Mouse (Mus musculus): ENCODE measurements around the gene Clec4e. TPM values are rescaled to one million over a fixed set of nuclear protein-coding genes. Genes with fewer than 3 reads are reported as not detected.
"Not testable (repeated sequence)": the region's sequence is repeated elsewhere in the genome, so short reads cannot be mapped to it uniquely, and the experiment has no call there.

Clec4e gene
- not detected in 2 replicates for polyA plus RNA-seq (2015; fragmentation: Nextera tagmentation; extraction: Ambion mirVana)

- no peaks in the 10 kb centered on the region for H3K36me3 ChIP-seq (ENCODE audit: control insufficient read depth, insufficient read depth)
- no peak for ATAC-seq
- no peak within 1 kb of the TSS for H3K4me2 ChIP-seq (replicated peaks; ENCODE audit: low read depth)
- H3K27me3 ChIP-seq (replicated peaks; ENCODE audit: control insufficient read depth, insufficient read depth, low read length) = no peaks in the 10 kb centered on the region
- no peak for TF ChIP-seq CTCF (IDR thresholded peaks at IDR 0.05; ENCODE audit: low read depth)
- WGBS = 75% methylated on average over 4 of the region's 4 CpGs
- H3K9me3 ChIP-seq (ENCODE audit: control insufficient read depth) = no peaks in the 10 kb centered on the region
- no peak within 1 kb of the TSS for H3K9ac ChIP-seq (ENCODE audit: low read depth, low read length)
- no peak within 1 kb of the TSS for H3K4me3 ChIP-seq (ENCODE audit: low read depth, low read length)
- no peak within 1 kb of the TSS for H3K27ac ChIP-seq (ENCODE audit: low read depth, low read length)
- no peaks in the 10 kb centered on the region for H3K4me1 ChIP-seq (replicated peaks; ENCODE audit: control insufficient read depth, insufficient read depth, low read length)
Observed at GRCm38 (mm10) chr6:123289753-123290152, at the start of gene Clec4e. Clec4e (minus strand) TSS chr6:123289870.

- H3K27ac ChIP-seq (ENCODE audit: low read depth, low read length) = no peak overlapping the region
- no peak for ATAC-seq
- H3K36me3 ChIP-seq (ENCODE audit: control insufficient read depth, insufficient read depth) = no peaks in the 10 kb centered on the region
- no peak overlapping the region for H3K4me3 ChIP-seq (ENCODE audit: low read depth, low read length)
- H3K9ac ChIP-seq (ENCODE audit: low read depth, low read length) = no peak overlapping the region
- TF ChIP-seq CTCF (IDR thresholded peaks at IDR 0.05; ENCODE audit: low read depth) = no peak
- 32% methylated on average over 2 of the region's 2 CpGs for whole genome bisulfite sequencing
- H3K27me3 ChIP-seq (replicated peaks; ENCODE audit: control insufficient read depth, insufficient read depth, low read length) = no peaks in the 10 kb centered on the region
- H3K4me1 ChIP-seq (replicated peaks; ENCODE audit: control insufficient read depth, insufficient read depth, low read length) = no peaks in the 10 kb centered on the region
- H3K4me2 ChIP-seq (replicated peaks; ENCODE audit: low read depth) = no peak overlapping the region
- H3K9me3 ChIP-seq (ENCODE audit: control insufficient read depth) = no peaks in the 10 kb centered on the region
Observed at GRCm38 (mm10) chr6:123332503-123332902, 42.8 kb upstream of the Clec4e start.

GRCm38 (mm10) chr6:123308033-123308432 is 18.4 kb upstream of the Clec4e start, which contains the start of gene Vmn2r19:
Vmn2r19 (plus strand) TSS chr6:123308333.
- ATAC-seq = no peak
- Histone ChIP-seq H3K36me3 (ENCODE audit: control insufficient read depth, insufficient read depth) (no peaks in the 10 kb centered on the region), H3K9ac (ENCODE audit: low read depth, low read length) (no peak within 1 kb of the TSS), H3K9me3 (ENCODE audit: control insufficient read depth) (no peaks in the 10 kb centered on the region), H3K27me3 (replicated peaks; ENCODE audit: control insufficient read depth, insufficient read depth, low read length) (no peaks in the 10 kb centered on the region), H3K4me2 (replicated peaks; ENCODE audit: low read depth) (no peak within 1 kb of the TSS), H3K4me1 (replicated peaks; ENCODE audit: control insufficient read depth, insufficient read depth, low read length) (no peaks in the 10 kb centered on the region), H3K27ac (ENCODE audit: low read depth, low read length) (no peak within 1 kb of the TSS), H3K4me3 (ENCODE audit: low read depth, low read length) (no peak within 1 kb of the TSS)
- TF ChIP-seq CTCF (IDR thresholded peaks at IDR 0.05; ENCODE audit: low read depth) = no peak
- WGBS = 86% methylated on average over 2 of the region's 2 CpGs

GRCm38 (mm10) chr6:123306315-123306714 is 16.6 kb upstream of the Clec4e start:
- H3K9ac ChIP-seq (ENCODE audit: low read depth, low read length); H3K4me1 ChIP-seq (replicated peaks; ENCODE audit: control insufficient read depth, insufficient read depth, low read length); H3K27me3 ChIP-seq (replicated peaks; ENCODE audit: control insufficient read depth, insufficient read depth, low read length); H3K4me3 ChIP-seq (ENCODE audit: low read depth, low read length); H3K36me3 ChIP-seq (ENCODE audit: control insufficient read depth, insufficient read depth); H3K9me3 ChIP-seq (ENCODE audit: control insufficient read depth); H3K4me2 ChIP-seq (replicated peaks; ENCODE audit: low read depth); ATAC-seq; H3K27ac ChIP-seq (ENCODE audit: low read depth, low read length): not testable (repeated sequence)
- WGBS = 79% methylated on average over 7 of the region's 7 CpGs

GRCm38 (mm10) chr6:123296687-123297086 is 7.0 kb upstream of the Clec4e start:
- TF ChIP-seq CTCF (IDR thresholded peaks at IDR 0.05; ENCODE audit: low read depth) = no peak
- Histone ChIP-seq H3K4me2 (replicated peaks; ENCODE audit: low read depth) (no peak overlapping the region), H3K27me3 (replicated peaks; ENCODE audit: control insufficient read depth, insufficient read depth, low read length) (no peaks in the 10 kb centered on the region), H3K9me3 (ENCODE audit: control insufficient read depth) (no peaks in the 10 kb centered on the region), H3K9ac (ENCODE audit: low read depth, low read length) (no peak overlapping the region), H3K4me1 (replicated peaks; ENCODE audit: control insufficient read depth, insufficient read depth, low read length) (no peaks in the 10 kb centered on the region), H3K27ac (ENCODE audit: low read depth, low read length) (no peak overlapping the region), H3K36me3 (ENCODE audit: control insufficient read depth, insufficient read depth) (no peaks in the 10 kb centered on the region), H3K4me3 (ENCODE audit: low read depth, low read length) (no peak overlapping the region)
- WGBS = 52% methylated on average over 1 of the region's 1 CpGs
- ATAC-seq = no peak

GRCm38 (mm10) chr6:123293509-123293908 is 3.8 kb upstream of the Clec4e start:
- H3K4me1 ChIP-seq (replicated peaks; ENCODE audit: control insufficient read depth, insufficient read depth, low read length); H3K36me3 ChIP-seq (ENCODE audit: control insufficient read depth, insufficient read depth); H3K4me2 ChIP-seq (replicated peaks; ENCODE audit: low read depth); H3K27ac ChIP-seq (ENCODE audit: low read depth, low read length); H3K4me3 ChIP-seq (ENCODE audit: low read depth, low read length); H3K9me3 ChIP-seq (ENCODE audit: control insufficient read depth); H3K9ac ChIP-seq (ENCODE audit: low read depth, low read length); H3K27me3 ChIP-seq (replicated peaks; ENCODE audit: control insufficient read depth, insufficient read depth, low read length); ATAC-seq: not testable (repeated sequence)
- 82% methylated on average over 11 of the region's 11 CpGs for WGBS

GRCm38 (mm10) chr6:123292751-123293400 is 3.2 kb upstream of the Clec4e start:
- ATAC-seq = no peak
- Histone ChIP-seq H3K4me3 (ENCODE audit: low read depth, low read length) (no peak overlapping the region), H3K4me2 (replicated peaks; ENCODE audit: low read depth) (no peak overlapping the region), H3K9me3 (ENCODE audit: control insufficient read depth) (no peaks in the 10 kb centered on the region), H3K36me3 (ENCODE audit: control insufficient read depth, insufficient read depth) (no peaks in the 10 kb centered on the region), H3K27me3 (replicated peaks; ENCODE audit: control insufficient read depth, insufficient read depth, low read length) (no peaks in the 10 kb centered on the region), H3K9ac (ENCODE audit: low read depth, low read length) (no peak overlapping the region), H3K27ac (ENCODE audit: low read depth, low read length) (no peak overlapping the region), H3K4me1 (replicated peaks; ENCODE audit: control insufficient read depth, insufficient read depth, low read length) (no peaks in the 10 kb centered on the region)
- 98% methylated on average over 1 of the region's 1 CpGs for WGBS
- no peak for TF ChIP-seq CTCF (IDR thresholded peaks at IDR 0.05; ENCODE audit: low read depth)
